23 mouse cellular contexts compared by ENCODE assay signal in the genomic region with DNA sequence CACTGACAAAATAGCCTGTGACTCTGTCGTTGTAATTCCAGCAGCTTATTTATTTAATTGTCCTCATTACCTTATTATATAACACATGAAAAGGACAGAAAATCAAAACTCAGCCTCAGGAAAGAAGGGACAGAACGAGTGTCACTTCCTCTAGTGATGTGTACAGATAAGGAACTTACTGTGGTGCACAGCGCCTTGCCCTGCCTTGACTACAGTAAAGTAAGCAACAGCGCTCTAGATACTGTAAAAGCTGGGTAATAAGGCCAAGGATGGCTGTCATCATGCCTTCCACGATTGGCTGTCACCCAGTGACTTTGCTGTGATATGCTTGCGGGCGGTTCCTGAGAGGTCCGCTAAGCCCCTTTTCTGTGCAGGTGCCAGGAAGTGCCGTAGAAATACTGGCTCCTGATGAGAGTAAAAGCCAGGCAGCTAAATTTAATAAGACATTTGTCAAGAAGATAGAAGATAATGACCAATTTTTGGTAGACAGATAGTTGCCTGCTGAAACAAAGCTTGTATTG. TPM values are rescaled to one million over a fixed set of nuclear protein-coding genes. Genes with fewer than 3 reads are reported as not detected.
DNase-seq lines count a peak whose midpoint lies in the region; ATAC-seq and TF ChIP-seq lines count a peak whose summit lies in the region.
"Had no signal": no experiment of that assay in that cellular context is flagged by ENCODE, and none has a peak within 500 bp of the region (broad histone marks: within the 10 kb centered on the region; RNA-seq: fewer than 3 reads in every experiment).

No protein-coding gene starts in this region.

- no peak for TF ChIP-seq CTCF in thymus, adult 2 months (IDR thresholded peaks at IDR 0.05; ENCODE audit: borderline replicate concordance, control insufficient read depth, extremely low read depth, insufficient read depth, low read length, poor library complexity)
- no peak for TF ChIP-seq CTCF in gastrocnemius, adult 2 months (IDR thresholded peaks at IDR 0.05)

- 82% methylated on average over 9 of the region's 9 CpGs for WGBS in thymus, adult 2 months

- H3K27ac ChIP-seq in thymus, adult 2 months (ENCODE audit: control insufficient read depth, insufficient read depth, low read length): no peak overlapping the region
- no peak overlapping the region for H3K27ac ChIP-seq in gastrocnemius, adult 2 months
- H3K27ac ChIP-seq: embryonic facial prominence, embryonic 13.5 days; hindbrain, embryonic 15.5 days; left cerebral cortex, adult 2 months; limb, embryonic 12.5 days; liver, embryonic 13.5 days; lung, embryonic 15.5 days; neural tube, embryonic 13.5 days had no signal

- no peak for TF ChIP-seq POLR2A in thymus, adult 2 months (IDR thresholded peaks at IDR 0.05; ENCODE audit: control insufficient read depth, extremely low read depth, insufficient read depth, low read length, poor library complexity)

- H3K27me3 ChIP-seq in thymus, adult 2 months (ENCODE audit: control insufficient read depth, insufficient read depth, low read length): no peaks in the 10 kb centered on the region
- H3K27me3 ChIP-seq: hindbrain, embryonic 15.5 days; liver, embryonic 13.5 days; lung, embryonic 15.5 days; megakaryocyte, embryonic 14.5 days had no signal

- peaks cover 3% of the 10 kb centered on the region; the same call in 1 of the 2 replicates for H3K4me1 ChIP-seq in thymus, adult 2 months (replicated peaks; ENCODE audit: control insufficient read depth, insufficient read depth, low read length)
- H3K4me1 ChIP-seq: embryonic facial prominence, embryonic 13.5 days; hindbrain, embryonic 15.5 days; limb, embryonic 12.5 days; lung, embryonic 15.5 days; neural tube, embryonic 13.5 days had no signal

- peak; percentile 4 for DNase-seq in CD4-positive, CD25-positive, alpha-beta regulatory T cell, adult 2 months (ENCODE audit: low read depth, low spot score)
- peak; percentile 78 for DNase-seq in heart, adult 11 months
- no peak for DNase-seq in heart, adult 9 months (ENCODE audit: low spot score in 2 of 2)
- DNase-seq in thymus, postnatal 14 days: peak; percentile 12
- DNase-seq in thymus, adult 2 months: no peak
- DNase-seq in gastrocnemius, adult 2 months: no peak
- no peak for DNase-seq in retina, postnatal 1 day
- DNase-seq: adrenal gland, postnatal 36 days; heart, postnatal 10 days; kidney, postnatal 10 days; liver, embryonic 13.5 days; right cerebral cortex, postnatal 25 days had no signal

- ATAC-seq in CD4-positive, CD25-positive, alpha-beta regulatory T cell, adult 4 months: no peak
- ATAC-seq: activated CD4-positive, CD25-positive, alpha-beta regulatory T cell, adult 4 months; intestine, postnatal 0 days; Patski had no signal

- intact Hi-C loops in gastrocnemius, adult 2 months (cut with DNase I): no loop called here

- no peaks in the 10 kb centered on the region for H3K36me3 ChIP-seq in thymus, adult 2 months (ENCODE audit: control insufficient read depth, insufficient read depth, low read length)
- H3K36me3 ChIP-seq: embryonic facial prominence, embryonic 13.5 days; hindbrain, embryonic 15.5 days; limb, embryonic 12.5 days; lung, embryonic 15.5 days; neural tube, embryonic 13.5 days had no signal

- H3K4me3 ChIP-seq in thymus, adult 2 months (ENCODE audit: control insufficient read depth, insufficient read depth, low read length): no peak overlapping the region
- H3K4me3 ChIP-seq in gastrocnemius, adult 2 months: no peak overlapping the region
- H3K4me3 ChIP-seq: embryonic facial prominence, embryonic 13.5 days; hindbrain, embryonic 15.5 days; left cerebral cortex, adult 2 months; limb, embryonic 12.5 days; liver, embryonic 13.5 days; lung, embryonic 15.5 days; megakaryocyte, embryonic 14.5 days; neural tube, embryonic 13.5 days had no signal

RNA-seq across cellular contexts. Expression of gene Tmem164, which starts 36.8 kb away (rescaled TPM):
- polyA plus RNA-seq in CD4-positive, CD25-positive, alpha-beta regulatory T cell, adult 4 months (2017; shearing (Covaris generic)): 10 to 100 TPM; 20.1 to 23.9 TPM
- polyA plus RNA-seq in thymus, adult 2 months (2012; rRNA removed): 44.6 and 49.1 TPM in 2 replicates
- 1 to 10 TPM; 1.7 to 2.9 TPM for total RNA-seq in gastrocnemius, adult 2 months (2021)

Comparison
In these comparisons a context has a peak if more than half of its experiments do, and no peak if none do; other contexts are left out.
1. DNase-seq: peak in CD4-positive, CD25-positive, alpha-beta regulatory T cell, adult 2 months (single experiment), heart, adult 11 months (single experiment) and thymus, postnatal 14 days (single experiment); none in heart, adult 9 months (0 of 2), thymus, adult 2 months (single experiment), gastrocnemius, adult 2 months (single experiment) and retina, postnatal 1 day (single experiment).